Mouse (Mus musculus) megakaryocyte, adult 5-6 weeks (primary cell): Measurements from ENCODE around the gene Ptpre. TPM values are rescaled to one million over a fixed set of nuclear protein-coding genes. Genes with fewer than 3 reads are reported as not detected.

ENCODE experiments used
- ATAC-seq: 2 replicates; pipeline ENCODE4 v1.8.0; 2016; ENCODE audit warnings: mild to moderate bottlenecking, inconsistent platforms; ENCODE audit not compliant: poor library complexity, severe bottlenecking
- total RNA-seq, 2 experiments: library from RNA; stranded (forward) in 1 of 2; stranded (reverse) in 1 of 2; fragments of 153-499, 151-499 nt in 1 of 2; fragments of 221-1000, 200-1000 nt in 1 of 2; gene quantifications; 2 replicates each; pipeline versions ENCODE4 v1.2.3 to v1.2.4; 2015 to 2017

Gene Ptpre
- total RNA-seq, 2 experiments from 2014 or later = 83.6 to 88.1 TPM

- ATAC-seq = peak; percentile 52
These were observed 100.2 kb downstream of the Ptpre start for GRCm38 (mm10) chr7:135637406-135637980.

- no peak for ATAC-seq
These were observed 102.1 kb downstream of the Ptpre start for GRCm38 (mm10) chr7:135639361-135639760.

GRCm38 (mm10) chr7:135641698-135642507, 104.6 kb downstream of the Ptpre start:
- ATAC-seq = peak; percentile 67

GRCm38 (mm10) chr7:135644452-135644851, 107.2 kb downstream of the Ptpre start:
- peak; percentile 43 for ATAC-seq

- ATAC-seq = no peak
These were observed 109.7 kb downstream of the Ptpre start for GRCm38 (mm10) chr7:135646976-135647375.

- no peak for ATAC-seq
These were observed 111.5 kb downstream of the Ptpre start for GRCm38 (mm10) chr7:135648821-135649220.

GRCm38 (mm10) chr7:135649306-135649705, 112.0 kb downstream of the Ptpre start:
- ATAC-seq = no peak

- peak; percentile 57 for ATAC-seq
These were observed 112.8 kb downstream of the Ptpre start for GRCm38 (mm10) chr7:135650061-135650460.

- peak; percentile 51 for ATAC-seq
These were observed 114.7 kb downstream of the Ptpre start for GRCm38 (mm10) chr7:135651831-135652511.

DNA sequence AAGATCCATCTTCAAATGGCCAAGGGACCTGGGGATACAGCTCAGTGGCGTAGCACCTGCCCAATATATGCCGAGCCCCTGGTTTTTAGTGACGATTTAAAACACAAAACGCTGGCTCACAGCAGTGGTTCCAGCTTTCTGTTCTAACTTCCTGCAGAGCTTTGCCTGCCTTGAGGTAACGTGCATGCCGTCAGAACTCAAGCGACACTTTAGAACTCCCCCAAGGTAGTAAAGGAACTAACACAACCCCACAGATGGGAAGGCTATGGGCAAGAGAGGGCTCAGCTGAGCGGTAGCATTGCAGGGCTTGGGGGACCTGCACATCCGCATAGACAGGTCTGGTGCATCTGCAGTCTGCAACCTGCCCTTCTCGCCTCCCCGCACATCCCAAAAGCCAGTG, 115.5 kb downstream of the Ptpre start:
- no peak for ATAC-seq

GRCm38 (mm10) chr7:135653601-135654000, 116.3 kb downstream of the Ptpre start:
- ATAC-seq = no peak

DNA sequence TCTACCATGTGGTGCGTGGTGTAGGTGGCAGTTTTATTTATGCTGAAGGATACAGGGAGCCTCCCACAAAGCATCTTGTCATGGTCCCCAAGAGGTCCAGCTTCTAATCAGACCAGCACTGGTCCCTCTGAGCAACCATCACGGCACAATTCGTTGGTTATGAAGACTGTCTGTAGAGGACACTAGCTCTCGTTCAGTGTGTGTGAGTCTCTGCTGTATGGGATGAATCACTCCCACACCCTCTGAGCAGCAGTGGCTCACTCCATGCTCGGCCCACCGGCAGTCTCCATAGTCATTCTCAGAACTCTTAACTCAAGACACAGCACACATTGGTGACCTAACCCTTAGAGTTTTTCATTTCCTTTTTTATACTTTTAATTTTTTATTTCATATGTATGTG, 117.0 kb downstream of the Ptpre start:
- ATAC-seq = no peak

- peak; percentile 55 for ATAC-seq
These were observed 117.8 kb downstream of the Ptpre start for GRCm38 (mm10) chr7:135655113-135655512.

- ATAC-seq = no peak
These were observed 120.9 kb downstream of the Ptpre start for GRCm38 (mm10) chr7:135658150-135658549.

GRCm38 (mm10) chr7:135659314-135659935, 122.1 kb downstream of the Ptpre start:
- peak; percentile 70 for ATAC-seq

- ATAC-seq = no peak
These were observed 123.0 kb downstream of the Ptpre start for GRCm38 (mm10) chr7:135660314-135660713.

DNA sequence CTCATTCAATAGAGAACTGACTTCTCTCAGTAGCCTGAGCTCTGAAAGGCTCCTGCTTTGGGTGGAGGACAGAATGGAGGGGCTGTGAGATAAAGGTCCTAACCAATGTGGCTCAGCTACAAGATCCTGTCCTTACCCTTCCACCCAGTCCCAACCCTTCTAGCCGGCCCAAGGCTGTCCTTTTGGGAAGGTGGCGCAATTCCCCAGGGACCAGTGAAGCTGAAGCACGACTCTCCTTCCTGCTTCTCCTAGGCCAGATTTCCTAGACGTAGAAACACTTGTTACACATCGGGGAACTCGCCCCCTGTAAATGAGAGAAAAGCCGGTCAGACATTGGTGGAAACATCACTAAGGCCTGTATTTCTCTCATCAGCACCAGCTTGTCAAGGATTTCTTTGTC, 126.9 kb downstream of the Ptpre start:
- ATAC-seq = no peak

DNA sequence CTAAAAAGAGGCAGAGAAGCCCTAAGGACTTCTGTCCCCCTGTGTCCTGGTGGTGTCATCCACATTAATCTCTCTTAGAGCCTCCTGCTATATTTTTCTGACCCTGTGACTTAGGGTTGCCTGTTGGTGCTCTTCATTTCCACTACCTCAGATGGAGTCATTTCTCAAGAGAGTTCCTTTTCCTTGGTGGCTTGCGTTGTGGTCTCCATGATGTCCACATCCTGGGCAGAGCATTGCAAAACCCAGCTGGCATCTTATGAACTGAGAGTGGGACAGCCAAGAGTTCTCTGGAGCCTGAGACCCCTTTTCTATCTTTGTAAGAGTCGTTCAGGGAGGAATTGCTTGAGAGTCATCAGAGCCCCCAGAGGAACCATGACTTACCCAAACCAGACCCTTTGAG, 129.0 kb downstream of the Ptpre start:
- ATAC-seq = peak; percentile 70

- peak; percentile 47 for ATAC-seq
These were observed 131.8 kb downstream of the Ptpre start for GRCm38 (mm10) chr7:135668852-135669739.

GRCm38 (mm10) chr7:135673576-135673975, 136.3 kb downstream of the Ptpre start:
- ATAC-seq = no peak
